Mouse (Mus musculus) 416B (cell line): ENCODE results near the gene Pet100.
"Not testable (repeated sequence)": the region's sequence is repeated elsewhere in the genome, so short reads cannot be mapped to it uniquely, and the experiment has no call there.

Experiments
- DNase-seq: peaks from one replicate; pipeline ENCODE4 v3.0.0; 2011; ENCODE audit warnings: low read depth

The Pet100 gene

DNA sequence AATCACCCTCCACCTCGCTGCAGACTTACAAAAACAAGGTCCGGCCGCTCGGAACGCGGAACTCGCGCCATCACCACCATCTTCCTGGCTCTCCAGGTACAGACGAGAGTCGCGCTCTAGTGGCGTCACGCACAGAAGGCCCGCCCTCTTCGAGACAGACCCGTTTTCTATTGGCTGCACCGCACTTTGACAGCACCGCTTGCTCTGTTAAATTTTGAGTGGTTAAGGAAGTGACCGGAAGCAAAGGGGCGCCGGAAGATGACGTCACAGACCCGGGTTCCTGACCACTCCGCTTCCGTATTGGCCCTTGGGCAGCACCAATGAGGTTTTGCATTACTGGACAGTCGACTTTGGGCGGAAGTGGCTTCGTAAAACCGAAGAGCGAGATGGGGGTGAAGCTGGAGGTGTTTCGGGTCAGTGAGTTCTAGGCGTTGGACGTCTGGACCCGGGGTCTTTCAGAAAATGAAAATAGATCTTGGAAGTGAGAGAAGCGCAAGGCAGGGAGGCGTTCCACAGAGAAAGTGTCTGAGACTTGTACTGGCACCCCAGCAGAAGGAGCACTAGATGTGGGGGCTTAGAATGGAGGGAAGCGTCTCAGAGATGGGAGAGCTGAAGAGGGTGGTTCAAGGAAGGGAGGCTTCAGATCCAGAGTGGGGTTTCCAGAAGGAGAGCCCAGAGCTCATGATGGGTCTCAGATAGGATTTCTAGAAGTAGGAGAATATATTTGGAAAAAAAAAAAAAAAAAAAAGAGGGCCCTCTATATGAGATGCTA, at the start of gene Pet100, which contains the start of gene Xab2:
Gene Pet100, plus strand, starts transcription at position 350 of the 772 bp plus-strand sequence.
Gene Xab2, minus strand, starts transcription at position 118 of the 772 bp plus-strand sequence.
- DNase-seq, result peak; percentile 100

DNA sequence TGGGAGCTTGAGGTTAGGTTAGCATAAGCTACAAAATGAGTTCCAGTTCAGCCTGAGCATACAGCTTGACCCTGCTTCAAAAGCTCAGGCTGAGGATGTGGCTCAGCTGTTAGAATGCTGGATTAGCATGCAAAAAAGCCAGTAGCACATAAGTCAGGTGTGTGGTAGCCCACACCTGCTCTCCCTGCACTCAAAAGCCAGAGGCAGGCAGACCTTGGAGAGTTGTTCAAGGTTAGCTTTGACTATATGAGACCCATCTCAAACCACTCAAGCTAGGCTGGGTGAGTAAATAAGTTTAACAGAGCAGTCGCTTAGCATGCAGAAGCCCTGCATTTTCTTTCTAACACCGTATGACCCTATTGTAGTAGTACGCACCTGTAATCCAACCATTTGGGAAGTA, 46.8 kb upstream of the Pet100 start:
- DNase-seq, result no peak

GRCm38 (mm10) chr8:3576211-3576960, 45.0 kb upstream of the Pet100 start:
- no peak for DNase-seq

DNA sequence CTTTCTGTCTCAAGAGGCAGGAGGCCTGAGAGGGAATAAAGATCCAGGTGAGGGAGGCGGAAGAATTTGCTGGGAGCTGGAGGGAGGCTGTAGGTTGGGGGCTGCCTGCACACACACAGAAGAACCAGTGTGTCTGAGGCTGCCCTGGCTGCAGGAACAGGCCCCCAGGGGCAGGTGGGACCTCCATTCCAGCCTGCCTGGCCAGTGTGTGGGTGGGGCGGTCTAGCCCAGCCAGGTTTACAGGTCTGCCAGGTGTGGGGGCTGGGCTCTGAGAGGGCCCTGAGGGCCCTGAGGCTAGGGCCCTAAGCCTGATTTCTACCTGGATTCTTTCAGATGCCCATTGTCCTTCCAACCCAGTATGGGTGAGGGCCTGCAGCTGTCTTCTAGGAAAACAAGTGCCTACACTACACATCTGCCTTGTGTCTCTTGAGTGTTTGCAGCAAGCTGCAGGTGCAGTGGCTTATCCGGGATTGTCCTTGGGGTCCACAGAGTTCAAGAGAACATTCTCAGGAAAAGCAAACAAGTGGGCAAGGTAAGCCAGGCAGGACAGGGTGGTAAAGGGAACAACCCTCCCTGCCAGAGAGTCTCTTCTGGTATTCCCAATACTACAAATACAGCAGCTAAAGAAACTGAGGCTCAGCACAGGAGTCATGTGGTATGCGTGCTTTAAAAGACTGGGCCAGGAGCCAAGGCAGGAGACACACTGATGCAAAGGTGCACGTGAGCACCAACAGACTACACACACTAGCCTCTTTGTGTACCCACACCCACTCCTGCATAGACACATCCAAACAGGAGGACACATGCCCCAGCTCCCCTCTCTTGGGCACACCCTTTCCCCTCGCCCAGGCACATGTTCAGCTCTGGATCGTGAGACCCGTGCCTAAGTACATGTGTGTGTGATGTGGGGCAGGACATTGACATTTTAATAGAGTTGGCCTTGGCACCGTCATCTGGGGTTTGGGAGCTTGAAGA, 41.7 kb upstream of the Pet100 start:
- no peak for DNase-seq

- not testable (repeated sequence) for DNase-seq
Observed at GRCm38 (mm10) chr8:3581961-3582360, 39.4 kb upstream of the Pet100 start.

DNA sequence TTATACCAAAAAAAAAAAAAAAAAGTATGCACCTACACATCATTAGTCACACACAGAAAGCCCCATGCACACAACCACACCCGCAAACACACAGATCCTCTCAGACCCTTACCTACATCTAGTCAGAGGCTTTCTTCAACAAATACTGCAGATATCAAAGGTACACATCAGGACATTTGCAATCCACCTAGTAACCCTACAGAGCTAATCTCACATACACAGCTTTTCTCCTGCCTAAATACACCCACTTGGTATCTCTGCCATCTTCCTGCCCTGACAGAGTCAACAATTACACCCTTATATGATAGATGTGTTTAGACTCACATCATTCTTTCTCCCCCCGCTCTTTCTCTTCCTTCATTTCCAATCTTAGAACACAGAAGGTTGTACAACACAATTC, 34.9 kb upstream of the Pet100 start:
- DNase-seq, result no peak

DNA sequence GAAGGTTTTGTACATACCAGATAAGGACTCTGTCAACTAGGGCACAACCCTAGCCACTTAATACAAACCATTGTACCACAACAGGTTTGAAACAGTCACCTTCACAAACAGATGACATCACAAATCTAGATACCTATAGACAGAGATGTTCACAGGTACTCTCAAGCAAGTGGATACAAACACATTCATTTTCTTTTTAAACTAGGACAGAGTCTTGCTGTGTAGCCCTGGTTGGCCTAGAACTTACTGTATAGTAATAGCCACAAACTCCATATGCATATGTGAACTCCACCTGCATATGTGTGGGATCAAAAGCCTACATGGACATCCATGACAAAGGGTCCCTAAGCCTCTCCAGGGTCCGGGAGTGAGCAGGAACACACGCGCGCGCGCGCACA, 34.4 kb upstream of the Pet100 start, which contains the start of gene Camsap3:
Gene Camsap3, plus strand, starts transcription at position 301 of the 398 bp plus-strand sequence.
- DNase-seq, result no peak

- no peak for DNase-seq
Observed at GRCm38 (mm10) chr8:3587391-3588257, 33.7 kb upstream of the Pet100 start.

DNA sequence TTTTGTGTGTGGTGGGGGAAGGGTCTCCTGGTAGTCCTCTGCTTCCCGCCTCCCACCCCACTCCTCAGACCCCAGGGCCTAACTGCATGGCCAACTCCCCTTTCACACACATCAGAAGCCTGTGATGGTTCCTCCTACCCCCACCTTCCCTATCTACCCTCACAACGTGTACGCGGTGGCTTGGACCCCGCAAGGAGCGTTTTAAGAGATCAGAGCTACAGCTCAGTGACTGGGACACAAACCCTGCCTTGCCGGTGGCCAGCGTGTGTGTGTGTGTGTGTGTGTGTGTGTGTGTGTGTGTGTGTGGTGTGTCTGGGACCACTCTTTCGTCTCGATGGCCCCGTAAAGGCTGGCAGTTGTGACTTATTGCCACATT, 33.1 kb upstream of the Pet100 start:
- no peak for DNase-seq

GRCm38 (mm10) chr8:3593470-3593869, 27.9 kb upstream of the Pet100 start:
- no peak for DNase-seq

DNA sequence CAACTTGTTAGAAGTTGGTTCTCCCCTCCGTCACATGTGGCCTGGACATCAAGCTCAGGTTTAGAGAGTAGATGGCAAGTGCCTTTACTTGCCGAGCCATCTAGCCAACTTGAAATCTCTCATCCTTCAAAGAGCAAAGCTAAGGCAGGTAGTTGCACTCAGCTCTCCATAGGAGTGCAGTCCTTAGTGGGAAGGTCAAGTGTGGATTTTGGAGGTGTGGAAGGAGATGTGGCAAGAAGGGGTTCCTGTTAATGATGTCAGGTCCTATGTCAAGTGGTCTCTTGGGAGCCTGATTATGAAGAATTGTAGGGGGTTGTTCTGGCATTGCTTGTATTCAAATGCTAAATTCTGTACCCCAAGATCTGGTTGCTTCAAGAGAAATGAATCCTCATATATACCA, 26.9 kb upstream of the Pet100 start:
- no peak for DNase-seq

DNA sequence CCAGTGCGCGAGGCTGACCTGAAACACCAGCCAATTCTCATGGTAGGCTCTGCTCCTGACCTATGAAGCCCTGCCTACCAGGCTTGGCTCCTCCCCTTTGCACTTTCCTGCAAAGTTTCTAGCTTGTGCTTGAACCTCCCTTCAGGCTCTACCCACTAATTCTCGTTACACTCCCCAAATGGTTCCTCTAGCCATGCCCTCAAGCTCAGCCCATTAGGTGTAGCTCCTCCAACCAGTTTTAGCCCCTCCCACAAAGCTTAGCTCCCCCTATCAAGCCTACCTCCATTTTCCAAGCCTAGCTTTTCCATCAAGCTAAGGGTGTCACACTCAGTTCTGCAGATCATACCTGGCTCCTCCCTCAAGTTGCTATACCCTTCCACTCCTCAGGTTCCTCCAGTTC, 23.3 kb upstream of the Pet100 start:
- no peak for DNase-seq

GRCm38 (mm10) chr8:3599219-3599618, 22.1 kb upstream of the Pet100 start:
- no peak for DNase-seq

DNA sequence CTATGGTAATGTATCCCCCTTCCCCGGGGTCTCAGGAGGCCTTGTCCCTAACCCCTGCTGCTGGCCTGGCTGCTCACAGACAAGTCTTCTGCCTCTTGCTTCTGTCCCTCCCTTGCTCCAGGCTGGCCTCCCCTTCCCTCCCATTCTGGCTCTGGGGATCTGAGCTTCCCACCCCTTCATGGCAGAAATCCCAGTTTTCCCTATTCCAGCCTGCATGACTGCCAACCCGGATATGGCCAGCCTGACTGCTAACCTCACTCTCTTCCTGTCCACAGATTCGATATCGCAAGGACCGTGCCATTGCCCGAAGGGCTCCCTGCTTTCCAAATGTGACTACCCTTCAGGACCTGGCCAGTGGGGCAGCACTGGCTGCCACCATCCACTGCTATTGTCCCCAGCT, 20.9 kb upstream of the Pet100 start:
- no peak for DNase-seq

DNA sequence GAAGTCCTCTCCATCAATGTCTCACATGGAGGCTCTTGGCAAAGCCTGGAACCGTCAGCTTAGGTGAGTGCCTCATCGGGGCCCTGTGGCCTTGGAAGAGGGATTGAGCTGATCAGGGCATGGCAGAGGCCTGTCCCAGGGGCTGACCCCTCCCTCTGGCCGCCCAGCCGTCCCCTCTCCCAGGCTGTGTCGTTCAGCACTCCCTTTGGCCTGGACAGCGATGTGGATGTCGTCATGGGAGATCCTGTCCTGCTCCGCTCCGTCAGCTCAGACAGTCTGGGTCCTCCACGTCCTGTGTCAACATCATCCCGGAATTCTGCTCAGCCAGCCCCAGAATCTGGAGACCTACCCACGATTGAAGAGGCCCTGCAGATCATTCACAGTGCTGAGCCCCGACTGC, 17.9 kb upstream of the Pet100 start:
- no peak for DNase-seq

GRCm38 (mm10) chr8:3606593-3606992, 14.8 kb upstream of the Pet100 start:
- peak; percentile 68 for DNase-seq

GRCm38 (mm10) chr8:3607822-3608221, 13.5 kb upstream of the Pet100 start:
- DNase-seq, result no peak

DNA sequence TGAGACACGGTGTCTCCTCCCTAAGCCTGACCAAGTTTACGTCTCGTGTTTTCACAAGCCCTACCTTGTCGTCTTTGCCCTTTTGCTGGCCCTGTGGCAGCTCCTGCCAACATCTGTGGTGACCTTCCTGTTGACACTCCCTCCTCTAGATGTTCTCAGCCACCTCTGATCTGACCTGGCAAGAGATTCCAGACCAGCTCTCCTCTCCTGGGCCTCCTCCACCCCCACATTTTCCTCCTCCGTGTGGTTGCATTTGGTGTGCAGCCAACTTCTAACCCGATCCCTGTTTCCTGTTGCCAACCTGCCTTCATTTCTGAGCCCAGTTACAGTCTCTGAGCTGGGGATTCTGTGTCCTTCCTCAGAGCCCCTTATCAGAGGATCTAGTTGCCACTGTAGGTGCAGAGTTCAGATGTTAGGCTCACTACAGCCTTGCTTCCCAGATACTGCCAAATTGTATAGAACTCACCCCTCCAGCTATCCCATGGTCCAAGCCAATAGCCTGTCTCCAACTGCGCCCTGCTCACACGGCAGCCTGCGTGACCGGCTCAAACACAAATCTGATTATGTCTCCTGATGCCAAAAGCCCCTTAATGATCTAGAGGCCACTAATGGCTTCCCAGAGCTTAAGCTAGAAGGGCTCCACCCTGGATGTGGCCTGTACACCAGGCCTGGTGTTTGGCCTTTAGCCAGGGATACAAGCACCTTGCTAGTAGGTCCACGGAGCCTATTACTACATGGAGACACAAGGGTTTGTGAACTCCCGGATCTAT, 12.1 kb upstream of the Pet100 start:
- DNase-seq, result peak; percentile 72

GRCm38 (mm10) chr8:3609816-3610150, 11.6 kb upstream of the Pet100 start:
- no peak for DNase-seq

DNA sequence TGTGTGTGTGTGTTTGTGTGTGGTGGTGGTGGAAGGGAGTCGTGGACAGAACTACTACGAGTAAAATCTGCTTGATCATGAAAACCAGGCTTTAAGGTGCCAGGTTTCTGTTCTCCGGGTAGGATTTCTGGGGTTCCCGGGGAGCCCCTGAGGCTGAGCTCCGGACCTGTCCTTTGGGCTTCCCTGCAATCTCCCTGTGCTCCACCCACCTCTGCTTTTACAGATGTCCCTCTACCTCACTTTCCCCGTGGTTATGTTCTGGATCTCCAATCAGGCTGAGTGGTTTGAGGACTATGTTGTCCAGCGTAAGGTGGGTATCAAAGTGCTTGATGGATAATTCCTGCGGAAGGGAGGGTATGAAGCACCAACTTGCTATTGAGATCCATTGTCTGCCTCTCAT, 771 bp downstream of the Pet100 start:
- no peak for DNase-seq

DNA sequence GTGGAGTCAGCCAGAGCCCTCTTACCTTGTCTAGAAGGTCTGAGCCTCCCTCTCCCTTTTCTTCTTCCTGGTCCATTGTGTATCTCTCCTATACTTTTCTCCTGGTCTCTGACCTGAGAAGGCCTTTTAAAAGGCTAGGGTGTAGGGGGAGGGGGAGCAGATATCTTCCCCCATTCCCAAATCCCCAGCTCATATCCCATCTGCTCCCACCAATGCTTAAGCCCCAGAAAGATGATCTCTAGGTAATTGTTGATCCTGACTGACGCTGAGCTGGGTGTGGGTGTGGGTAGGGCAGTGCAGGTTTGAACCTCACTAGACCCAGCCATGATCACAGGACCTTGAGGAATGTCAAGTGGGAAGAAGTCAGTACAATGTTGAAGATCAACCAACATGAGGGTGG, 4.1 kb downstream of the Pet100 start, which contains the start of gene Pcp2:
Gene Pcp2, minus strand, starts transcription at position 101 of the 400 bp plus-strand sequence.
- no peak for DNase-seq
